In genomic region chr7:80294764-80295648, GRCm38 (mm10) we compare ENCODE assay signal across 8 mouse cellular contexts. TPM values are rescaled to one million over a fixed set of nuclear protein-coding genes. Genes with fewer than 3 reads are reported as not detected.
A peak's percentile ranks its signal among the peaks of the same experiment; 100 is the strongest.
DNase-seq lines count a peak whose midpoint lies in the region; ATAC-seq and TF ChIP-seq lines count a peak whose summit lies in the region.

No protein-coding gene starts in this region.

- no peak for ATAC-seq in hindbrain, postnatal 0 days
- ATAC-seq in midbrain, embryonic 13.5 days: no peak

- H3K27ac ChIP-seq in cerebellum, adult 2 months (ENCODE audit: insufficient read depth, low read length): no peak overlapping the region
- peak overlapping the region; percentile 66; the same call in 1 of the 2 replicates for H3K27ac ChIP-seq in hindbrain, postnatal 0 days
- H3K27ac ChIP-seq in midbrain, embryonic 13.5 days: peak overlapping the region; percentile 61; the same call in 1 of the 2 replicates

- H3K9me3 ChIP-seq in hindbrain, postnatal 0 days (ENCODE audit: low read length): no peaks in the 10 kb centered on the region
- no peaks in the 10 kb centered on the region for H3K9me3 ChIP-seq in midbrain, embryonic 13.5 days

- H3K9ac ChIP-seq in hindbrain, postnatal 0 days (replicated peaks; ENCODE audit: low read length): peak overlapping the region; percentile 58
- H3K9ac ChIP-seq in midbrain, embryonic 13.5 days (replicated peaks): peak overlapping the region; percentile 62

- no peaks in the 10 kb centered on the region for H3K27me3 ChIP-seq in cerebellum, adult 2 months (ENCODE audit: control insufficient read depth, insufficient read depth, low read length)
- no peaks in the 10 kb centered on the region for H3K27me3 ChIP-seq in hindbrain, postnatal 0 days (ENCODE audit: insufficient read depth, low read length)
- no peaks in the 10 kb centered on the region for H3K27me3 ChIP-seq in midbrain, embryonic 13.5 days

- TF ChIP-seq CTCF in cerebellum, adult 2 months (IDR thresholded peaks at IDR 0.05; ENCODE audit: borderline replicate concordance, insufficient read depth, low read depth, low read length): no peak
- no peak for TF ChIP-seq CTCF in hindbrain, postnatal 0 days (IDR thresholded peaks at IDR 0.05; ENCODE audit: low read depth)

- no peak for DNase-seq in cerebellum, adult 2 months
- no peak for DNase-seq in cerebellum, adult 9-11 months
- peak; percentile 17 for DNase-seq in thymus, postnatal 14 days
- DNase-seq in thymus, postnatal 0 days (ENCODE audit: low spot score): no peak
- peak; percentile 44 for DNase-seq in hindbrain, postnatal 0 days (ENCODE audit: low spot score)
- DNase-seq in cerebellum, adult 8-10 months: no peak
- no peak for DNase-seq in left cerebral cortex, adult 8-10 months (ENCODE audit: low spot score in 2 of 2)

- TF ChIP-seq POLR2A in cerebellum, adult 2 months (IDR thresholded peaks at IDR 0.05; ENCODE audit: borderline replicate concordance, insufficient read depth, low read length): no peak

- H3K4me2 ChIP-seq in hindbrain, postnatal 0 days (ENCODE audit: low read depth, low read length): peak overlapping the region; percentile 97
- peak overlapping the region; percentile 89 for H3K4me2 ChIP-seq in midbrain, embryonic 13.5 days (replicated peaks)

- H3K4me1 ChIP-seq in cerebellum, adult 2 months (ENCODE audit: control insufficient read depth, insufficient read depth, low read length): no peaks in the 10 kb centered on the region
- H3K4me1 ChIP-seq in hindbrain, postnatal 0 days (ENCODE audit: insufficient read depth, low read length): no peaks in the 10 kb centered on the region
- H3K4me1 ChIP-seq in midbrain, embryonic 13.5 days (replicated peaks): peaks cover 22% of the 10 kb centered on the region

- H3K4me3 ChIP-seq in cerebellum, adult 2 months (replicated peaks; ENCODE audit: insufficient read depth, low read depth, low read length): peak overlapping the region; percentile 76
- H3K4me3 ChIP-seq in hindbrain, postnatal 0 days (ENCODE audit: low read length): peak overlapping the region; percentile 73
- peak overlapping the region; percentile 73 for H3K4me3 ChIP-seq in midbrain, embryonic 13.5 days (replicated peaks)

- H3K36me3 ChIP-seq in hindbrain, postnatal 0 days (ENCODE audit: insufficient read depth, low read length): peaks cover 6% of the 10 kb centered on the region; the same call in 1 of the 2 replicates
- H3K36me3 ChIP-seq in midbrain, embryonic 13.5 days: peaks cover 13% of the 10 kb centered on the region

- 7% methylated on average over 37 of the region's 37 CpGs for WGBS in cerebellum, adult 2 months
- WGBS in hindbrain, postnatal 0 days: 8% methylated on average over 37 of the region's 37 CpGs
- WGBS in midbrain, embryonic 13.5 days: 9% methylated on average over 37 of the region's 37 CpGs

RNA-seq across cellular contexts. Expression of gene Prc1, which starts 0.8 kb away (rescaled TPM):
- polyA plus RNA-seq in cerebellum, adult 2 months (2012; rRNA removed): 1.0 and 1.2 TPM in 2 replicates
- polyA plus RNA-seq in thymus, postnatal 0 days (2015; fragmentation: Nextera tagmentation; extraction: Ambion mirVana): 103 and 113 TPM in 2 replicates
- 24.6 and 30.7 TPM in 2 replicates for total RNA-seq in hindbrain, postnatal 0 days (2014; rRNA removed)
- 32.9 and 38.8 TPM in 2 replicates for polyA plus RNA-seq in hindbrain, postnatal 0 days (2015; fragmentation: Nextera tagmentation; extraction: Ambion mirVana)
- 75.2 and 78.9 TPM in 2 replicates for polyA plus RNA-seq in midbrain, embryonic 13.5 days (2015; fragmentation: Nextera tagmentation; extraction: Ambion mirVana)
- 1 to 10 TPM in 3 of 4 experiments, under 1 TPM in 1; 0.51 to 1.8 (median 1.7) TPM for total RNA-seq in left cerebral cortex, adult 8-10 months (2022)

RNA-seq across cellular contexts. Expression of gene Vps33b, which starts 25.6 kb away (rescaled TPM):
- polyA plus RNA-seq in cerebellum, adult 2 months (2012; rRNA removed): 30.9 and 31.5 TPM in 2 replicates
- polyA plus RNA-seq in thymus, postnatal 0 days (2015; fragmentation: Nextera tagmentation; extraction: Ambion mirVana): 5.6 and 6.8 TPM in 2 replicates
- 23.8 and 24.3 TPM in 2 replicates for total RNA-seq in hindbrain, postnatal 0 days (2014; rRNA removed)
- 11.6 and 15.4 TPM in 2 replicates for polyA plus RNA-seq in hindbrain, postnatal 0 days (2015; fragmentation: Nextera tagmentation; extraction: Ambion mirVana)
- 25.1 and 25.2 TPM in 2 replicates for polyA plus RNA-seq in midbrain, embryonic 13.5 days (2015; fragmentation: Nextera tagmentation; extraction: Ambion mirVana)
- 10 to 100 TPM; 17.2 to 24.6 (median 21.3) TPM for total RNA-seq in left cerebral cortex, adult 8-10 months (2022)

RNA-seq across cellular contexts. Expression of gene Rccd1, which starts 29.2 kb away (rescaled TPM):
- 19.4 and 21.4 TPM in 2 replicates for polyA plus RNA-seq in cerebellum, adult 2 months (2012; rRNA removed)
- polyA plus RNA-seq in thymus, postnatal 0 days (2015; fragmentation: Nextera tagmentation; extraction: Ambion mirVana): 5.0 and 10.5 TPM in 2 replicates
- total RNA-seq in hindbrain, postnatal 0 days (2014; rRNA removed): 24.7 and 40.5 TPM in 2 replicates
- polyA plus RNA-seq in hindbrain, postnatal 0 days (2015; fragmentation: Nextera tagmentation; extraction: Ambion mirVana): 8.6 and 10.7 TPM in 2 replicates
- polyA plus RNA-seq in midbrain, embryonic 13.5 days (2015; fragmentation: Nextera tagmentation; extraction: Ambion mirVana): 13.6 and 16.5 TPM in 2 replicates
- 10 to 100 TPM; 16.3 to 21.7 (median 18.0) TPM for total RNA-seq in left cerebral cortex, adult 8-10 months (2022)

RNA-seq across cellular contexts. Expression of gene Ngrn, which starts 34.0 kb away (rescaled TPM):
- polyA plus RNA-seq in cerebellum, adult 2 months (2012; rRNA removed): 67.1 and 70.8 TPM in 2 replicates
- polyA plus RNA-seq in thymus, postnatal 0 days (2015; fragmentation: Nextera tagmentation; extraction: Ambion mirVana): 65.6 and 65.8 TPM in 2 replicates
- total RNA-seq in hindbrain, postnatal 0 days (2014; rRNA removed): 47.6 and 48.6 TPM in 2 replicates
- polyA plus RNA-seq in hindbrain, postnatal 0 days (2015; fragmentation: Nextera tagmentation; extraction: Ambion mirVana): 69.8 and 71.9 TPM in 2 replicates
- 63.8 and 64.3 TPM in 2 replicates for polyA plus RNA-seq in midbrain, embryonic 13.5 days (2015; fragmentation: Nextera tagmentation; extraction: Ambion mirVana)
- 10 to 100 TPM; 40.5 to 43.0 (median 41.7) TPM for total RNA-seq in left cerebral cortex, adult 8-10 months (2022)

RNA-seq across cellular contexts. Expression of gene Unc45a, which starts 45.8 kb away (rescaled TPM):
- polyA plus RNA-seq in cerebellum, adult 2 months (2012; rRNA removed): 81.8 and 97.8 TPM in 2 replicates
- 31.0 and 32.3 TPM in 2 replicates for polyA plus RNA-seq in thymus, postnatal 0 days (2015; fragmentation: Nextera tagmentation; extraction: Ambion mirVana)
- 49.0 and 57.8 TPM in 2 replicates for total RNA-seq in hindbrain, postnatal 0 days (2014; rRNA removed)
- 46.6 and 47.8 TPM in 2 replicates for polyA plus RNA-seq in hindbrain, postnatal 0 days (2015; fragmentation: Nextera tagmentation; extraction: Ambion mirVana)
- 52.5 and 58.6 TPM in 2 replicates for polyA plus RNA-seq in midbrain, embryonic 13.5 days (2015; fragmentation: Nextera tagmentation; extraction: Ambion mirVana)
- 10 to 100 TPM; 40.2 to 43.7 (median 42.4) TPM for total RNA-seq in left cerebral cortex, adult 8-10 months (2022)

Comparison
In these comparisons a context has a peak if more than half of its experiments do, and no peak if none do; other contexts are left out.
1. DNase-seq: peak in thymus, postnatal 14 days (single experiment) and hindbrain, postnatal 0 days (single experiment); none in cerebellum, adult 2 months (0 of 2), cerebellum, adult 9-11 months (single experiment), thymus, postnatal 0 days (single experiment), cerebellum, adult 8-10 months (single experiment) and left cerebral cortex, adult 8-10 months (0 of 2).
2. RNA of gene Prc1, which starts 0.8 kb away (polyA plus RNA-seq): 103 to 113 TPM in thymus, postnatal 0 days, 75.2 to 78.9 TPM in midbrain, embryonic 13.5 days and 32.9 to 38.8 TPM in hindbrain, postnatal 0 days; 1.0 to 1.2 TPM in cerebellum, adult 2 months; every median in the first group is over 10 times any median in the second.
3. Peak in every context shown above with its lines, with median percentiles within 50 percentile points of each other: H3K4me3 ChIP-seq.